In the genomic region with DNA sequence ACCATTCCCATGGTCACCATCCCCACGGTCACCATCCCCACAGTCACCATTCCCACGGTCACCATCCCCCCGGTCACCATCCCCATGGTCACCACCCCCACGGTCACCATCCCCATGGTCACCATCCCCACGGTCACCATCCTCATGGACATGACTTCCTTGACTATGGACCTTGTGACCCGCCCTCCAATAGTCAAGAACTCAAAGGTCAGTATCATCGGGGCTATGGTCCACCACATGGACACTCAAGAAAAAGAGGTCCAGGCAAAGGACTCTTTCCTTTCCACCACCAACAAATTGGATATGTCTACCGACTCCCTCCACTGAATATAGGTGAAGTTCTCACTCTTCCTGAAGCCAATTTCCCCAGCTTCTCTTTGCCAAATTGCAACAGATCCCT, we compare ENCODE assay signal across 38 mouse cellular contexts. TPM values are rescaled to one million over a fixed set of nuclear protein-coding genes. Genes with fewer than 3 reads are reported as not detected.
"Had no signal": no experiment of that assay in that cellular context is flagged by ENCODE, and none has a peak within 500 bp of the region (broad histone marks: within the 10 kb centered on the region; RNA-seq: fewer than 3 reads in every experiment).

No protein-coding gene starts in this region.

- H3K27ac ChIP-seq: embryonic facial prominence, embryonic 10.5 days; embryonic facial prominence, embryonic 12.5 days; embryonic facial prominence, embryonic 13.5 days; embryonic facial prominence, embryonic 15.5 days; forebrain, embryonic 10.5 days; forebrain, embryonic 12.5 days; forebrain, embryonic 13.5 days; forebrain, embryonic 15.5 days; gastrocnemius, adult 2 months; heart, adult 2 months had no signal

- H3K4me3 ChIP-seq: embryonic facial prominence, embryonic 10.5 days; embryonic facial prominence, embryonic 12.5 days; embryonic facial prominence, embryonic 13.5 days; embryonic facial prominence, embryonic 15.5 days; erythroblast, embryonic 14.5 days; forebrain, embryonic 10.5 days; forebrain, embryonic 12.5 days; forebrain, embryonic 13.5 days; forebrain, embryonic 15.5 days; gastrocnemius, adult 2 months; heart, adult 2 months had no signal

- H3K4me1 ChIP-seq: embryonic facial prominence, embryonic 12.5 days; embryonic facial prominence, embryonic 13.5 days; embryonic facial prominence, embryonic 15.5 days; forebrain, embryonic 12.5 days; forebrain, embryonic 13.5 days; forebrain, embryonic 15.5 days had no signal

- ATAC-seq: forebrain, embryonic 13.5 days; forebrain, embryonic 14.5 days; forebrain, embryonic 15.5 days; forebrain, embryonic 16.5 days; forebrain, postnatal 0 days had no signal

- H3K9me3 ChIP-seq: embryonic facial prominence, embryonic 10.5 days; embryonic facial prominence, embryonic 12.5 days; embryonic facial prominence, embryonic 13.5 days; embryonic facial prominence, embryonic 15.5 days; forebrain, embryonic 10.5 days; forebrain, embryonic 12.5 days; forebrain, embryonic 13.5 days; forebrain, embryonic 15.5 days had no signal

- H3K9ac ChIP-seq: embryonic facial prominence, embryonic 12.5 days; embryonic facial prominence, embryonic 13.5 days; embryonic facial prominence, embryonic 15.5 days; forebrain, embryonic 12.5 days; forebrain, embryonic 13.5 days; forebrain, embryonic 15.5 days; forebrain, postnatal 0 days had no signal

- H3K36me3 ChIP-seq: embryonic facial prominence, embryonic 10.5 days; embryonic facial prominence, embryonic 12.5 days; embryonic facial prominence, embryonic 13.5 days; embryonic facial prominence, embryonic 15.5 days; forebrain, embryonic 10.5 days; forebrain, embryonic 12.5 days; forebrain, embryonic 15.5 days had no signal

- DNase-seq: cerebellum, adult 2 months; cerebellum, adult 8-10 months; cerebellum, adult 9-10 months; cerebellum, adult 9-11 months; cerebellum, postnatal 10 days; cerebellum, postnatal 14 days; cerebellum, postnatal 25 days; cerebellum, postnatal 36 days; embryo, embryonic 11 days; forebrain, postnatal 0 days; gastrocnemius, adult 2 months; gastrocnemius, postnatal 10 days; gastrocnemius, postnatal 14 days; gastrocnemius, postnatal 25 days; gastrocnemius, postnatal 36 days; heart, adult 18-20 months; heart, adult 2 months had no signal

- H3K4me2 ChIP-seq: embryonic facial prominence, embryonic 12.5 days; embryonic facial prominence, embryonic 13.5 days; embryonic facial prominence, embryonic 15.5 days; forebrain, embryonic 12.5 days; forebrain, embryonic 13.5 days; forebrain, embryonic 15.5 days had no signal

- H3K27me3 ChIP-seq: embryonic facial prominence, embryonic 12.5 days; embryonic facial prominence, embryonic 13.5 days; embryonic facial prominence, embryonic 15.5 days; forebrain, embryonic 12.5 days; forebrain, embryonic 13.5 days; forebrain, embryonic 15.5 days had no signal

RNA-seq across cellular contexts. Expression of gene Hrg, which starts 10.2 kb away (rescaled TPM):
- total RNA-seq: common myeloid progenitor, adult 5-6 weeks; forebrain, postnatal 0 days; gastrocnemius, adult 2 months; gastrocnemius, adult 8-10 months; gastrocnemius, postnatal 14 days; gastrocnemius, postnatal 25 days; gastrocnemius, postnatal 36 days; granulocyte monocyte progenitor cell, adult 5-6 weeks; heart, adult 18-20 months; heart, adult 2 months; heart, adult 8-10 months had no signal
- polyA plus RNA-seq: cerebellum, adult 2 months; cortical plate, adult 2 months; embryonic facial prominence, embryonic 11.5 days; embryonic facial prominence, embryonic 12.5 days; embryonic facial prominence, embryonic 13.5 days; embryonic facial prominence, embryonic 14.5 days; erythroblast, embryonic 14.5 days; forebrain, embryonic 10.5 days; forebrain, embryonic 12.5 days; forebrain, embryonic 14.5 days; forebrain, embryonic 15.5 days; forebrain, embryonic 16.5 days; forebrain, postnatal 0 days; frontal cortex, adult 2 months; gonadal fat pad, adult 2 months; heart, adult 2 months had no signal

RNA-seq across cellular contexts. Expression of gene Fetub, which starts 42.9 kb away (rescaled TPM):
- total RNA-seq: common myeloid progenitor, adult 5-6 weeks; forebrain, postnatal 0 days; gastrocnemius, adult 2 months; gastrocnemius, postnatal 14 days; gastrocnemius, postnatal 25 days; granulocyte monocyte progenitor cell, adult 5-6 weeks had no signal
- polyA plus RNA-seq: cerebellum, adult 2 months; embryonic facial prominence, embryonic 10.5 days; embryonic facial prominence, embryonic 12.5 days; erythroblast, embryonic 14.5 days; forebrain, embryonic 10.5 days; forebrain, embryonic 11.5 days; forebrain, embryonic 12.5 days; forebrain, embryonic 13.5 days; forebrain, embryonic 14.5 days; forebrain, embryonic 15.5 days; forebrain, embryonic 16.5 days had no signal
